ENCODE assay signal across 28 mouse cellular contexts in the genomic region with DNA sequence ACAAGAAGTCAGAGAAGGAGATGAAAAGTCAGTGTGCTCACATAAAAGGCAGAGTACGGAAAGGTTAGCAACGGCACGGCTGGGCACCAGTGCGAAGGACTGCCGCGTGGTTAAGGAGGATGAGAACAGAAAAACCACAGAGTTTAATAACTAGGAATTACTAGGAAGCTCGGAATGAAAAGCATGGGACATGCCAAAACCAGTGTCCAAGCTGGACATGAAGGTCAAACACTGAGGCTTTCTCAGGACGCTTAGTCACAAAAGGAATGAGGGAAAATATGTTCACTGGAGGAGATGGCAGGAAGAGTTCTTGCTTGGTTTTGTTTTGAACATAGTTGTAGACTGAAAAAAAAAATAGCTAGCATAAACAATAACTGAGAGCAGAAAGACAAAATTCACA. TPM values are rescaled to one million over a fixed set of nuclear protein-coding genes. Genes with fewer than 3 reads are reported as not detected.
DNase-seq lines count a peak whose midpoint lies in the region; ATAC-seq and TF ChIP-seq lines count a peak whose summit lies in the region.
"Had no signal": no experiment of that assay in that cellular context is flagged by ENCODE, and none has a peak within 500 bp of the region (broad histone marks: within the 10 kb centered on the region; RNA-seq: fewer than 3 reads in every experiment).

No protein-coding gene starts in this region.

- no peaks in the 10 kb centered on the region for H3K79me2 ChIP-seq in liver, adult 2 months (ENCODE audit: control insufficient read depth, insufficient read depth, low read length)

- no peak for TF ChIP-seq POLR2A in liver, adult 2 months (IDR thresholded peaks at IDR 0.05; ENCODE audit: extremely low read depth, insufficient read depth, low read length)

- H3K27ac ChIP-seq in liver, adult 2 months (replicated peaks; ENCODE audit: insufficient read depth, low read depth, low read length), result no peak overlapping the region
- no peak overlapping the region for H3K27ac ChIP-seq in liver, postnatal 0 days (ENCODE audit: low read depth)
- H3K27ac ChIP-seq: embryonic facial prominence, embryonic 10.5 days; forebrain, embryonic 15.5 days; heart, embryonic 10.5 days; hindbrain, embryonic 12.5 days had no signal

- H3K9me3 ChIP-seq in liver, postnatal 0 days (ENCODE audit: low read length), result no peaks in the 10 kb centered on the region
- H3K9me3 ChIP-seq: embryonic facial prominence, embryonic 10.5 days; forebrain, embryonic 15.5 days; heart, embryonic 10.5 days; hindbrain, embryonic 12.5 days had no signal

- no peaks in the 10 kb centered on the region for H3K36me3 ChIP-seq in liver, adult 2 months (ENCODE audit: control insufficient read depth, insufficient read depth, low read length)
- H3K36me3 ChIP-seq in liver, postnatal 0 days (replicated peaks; ENCODE audit: insufficient read depth, low read length), result no peaks in the 10 kb centered on the region
- H3K36me3 ChIP-seq: embryonic facial prominence, embryonic 10.5 days; forebrain, embryonic 15.5 days; heart, embryonic 10.5 days; hindbrain, embryonic 12.5 days had no signal

- TF ChIP-seq EP300 in liver, postnatal 0 days (IDR thresholded peaks at IDR 0.05; ENCODE audit: low read depth), result no peak

- no peak for TF ChIP-seq CTCF in liver, adult 2 months (IDR thresholded peaks at IDR 0.05; ENCODE audit: low read depth, low read length)
- TF ChIP-seq CTCF in liver, postnatal 0 days (IDR thresholded peaks at IDR 0.05; ENCODE audit: low read depth), result no peak

- WGBS in liver, adult 2 months, result 91% methylated on average over 8 of the region's 8 CpGs
- 85% methylated on average over 8 of the region's 8 CpGs for WGBS in liver, postnatal 0 days (ENCODE audit: insufficient replicate concordance)

- intact Hi-C loops in left cerebral cortex, postnatal 10 days (cut with DNase I), result no loop called here

- no peak overlapping the region for H3K4me3 ChIP-seq in liver, adult 2 months (ENCODE audit: insufficient read depth, low read depth, low read length)
- H3K4me3 ChIP-seq in liver, postnatal 0 days (ENCODE audit: low read depth, low read length), result no peak overlapping the region
- H3K4me3 ChIP-seq: embryonic facial prominence, embryonic 10.5 days; erythroblast, embryonic 14.5 days; forebrain, embryonic 15.5 days; heart, embryonic 10.5 days; hindbrain, embryonic 12.5 days had no signal

- DNase-seq in adrenal gland, adult (ENCODE audit: inconsistent age in 2 of 2, low spot score in 1 of 2), result peak; percentile 14 to 50
- no peak for DNase-seq in adrenal gland, adult 18-20 months (ENCODE audit: low spot score in 2 of 2)
- DNase-seq in liver, adult 2 months (ENCODE audit: extremely low read depth, low read depth, low spot score), result peak; percentile 8
- DNase-seq in liver, postnatal 0 days, result no peak
- peak; percentile 11 for DNase-seq in ovary, postnatal 36 days (ENCODE audit: low spot score)
- no peak for DNase-seq in ovary, postnatal 14 days (ENCODE audit: low spot score)
- DNase-seq in left cerebral cortex, postnatal 10 days (ENCODE audit: extremely low spot score in 1 of 2, low spot score in 2 of 2), result no peak
- DNase-seq: adrenal gland, postnatal 14 days; cerebellum, adult 2 months; cerebellum, postnatal 10 days; gastrocnemius, postnatal 10 days; heart, adult 18-20 months; heart, postnatal 10 days; heart, postnatal 4 days had no signal

- H3K9ac ChIP-seq in liver, adult 2 months (ENCODE audit: low read depth, low read length), result no peak overlapping the region
- H3K9ac ChIP-seq in liver, postnatal 0 days (replicated peaks), result no peak overlapping the region
- H3K9ac ChIP-seq: forebrain, embryonic 15.5 days; hindbrain, embryonic 12.5 days had no signal

- H3K4me1 ChIP-seq in liver, adult 2 months (ENCODE audit: control insufficient read depth, insufficient read depth, low read length), result no peaks in the 10 kb centered on the region
- H3K4me1 ChIP-seq in liver, postnatal 0 days (ENCODE audit: insufficient read depth), result no peaks in the 10 kb centered on the region
- H3K4me1 ChIP-seq: embryonic facial prominence, embryonic 10.5 days; forebrain, embryonic 15.5 days; heart, embryonic 10.5 days; hindbrain, embryonic 12.5 days had no signal

- no peak for ATAC-seq in liver, postnatal 0 days
- ATAC-seq: activated CD4-positive, CD25-positive, alpha-beta regulatory T cell, adult 4 months; forebrain, embryonic 15.5 days; hindbrain, embryonic 16.5 days; Patski had no signal

- no peak overlapping the region for H3K4me2 ChIP-seq in liver, postnatal 0 days (ENCODE audit: low read depth, low read length)
- H3K4me2 ChIP-seq: forebrain, embryonic 15.5 days; hindbrain, embryonic 12.5 days had no signal

- H3K27me3 ChIP-seq in liver, adult 2 months (ENCODE audit: control insufficient read depth, insufficient read depth, low read length), result no peaks in the 10 kb centered on the region
- H3K27me3 ChIP-seq in liver, postnatal 0 days (ENCODE audit: insufficient read depth, low read length), result no peaks in the 10 kb centered on the region
- H3K27me3 ChIP-seq: forebrain, embryonic 15.5 days; hindbrain, embryonic 12.5 days had no signal

RNA-seq across cellular contexts. Expression of a gene that starts 32.7 kb away (rescaled TPM):
- not detected for total RNA-seq in adrenal gland, adult 18-20 months (2021)
- total RNA-seq in liver, adult 2 months (2014; rRNA removed), result not detected in 2 replicates
- not detected in 2 replicates for polyA plus RNA-seq in liver, adult 2 months (2012; rRNA removed)
- not detected in 2 replicates for polyA plus RNA-seq in liver, postnatal 0 days (2015; fragmentation: Nextera tagmentation; extraction: Ambion mirVana)
- total RNA-seq in left cerebral cortex, postnatal 10 days (2021), result under 1 TPM; 0.47 to 0.49 TPM
- total RNA-seq: adrenal gland, postnatal 14 days; gastrocnemius, postnatal 10 days; gastrocnemius, postnatal 4 days; heart, adult 18-20 months; heart, postnatal 10 days; heart, postnatal 4 days; MEL had no signal
- polyA plus RNA-seq: activated CD4-positive, CD25-positive, alpha-beta regulatory T cell, adult 4 months; C2C12; embryonic facial prominence, embryonic 10.5 days; embryonic facial prominence, embryonic 14.5 days; erythroblast, embryonic 14.5 days; forebrain, embryonic 11.5 days; forebrain, embryonic 15.5 days; heart, embryonic 10.5 days; heart, embryonic 14.5 days; hindbrain, embryonic 12.5 days; hindbrain, embryonic 16.5 days; Patski had no signal

Comparison
In these comparisons a context has a peak if more than half of its experiments do, and no peak if none do; other contexts are left out.
1. DNase-seq: peak in adrenal gland, adult (2 of 2), liver, adult 2 months (single experiment) and ovary, postnatal 36 days (single experiment); none in adrenal gland, adult 18-20 months (0 of 2), liver, postnatal 0 days (single experiment), ovary, postnatal 14 days (single experiment) and left cerebral cortex, postnatal 10 days (0 of 2).